Mouse (Mus musculus) midbrain, embryonic 10.5 days (tissue): ENCODE results near the gene Trmt10b. TPM values are rescaled to one million over a fixed set of nuclear protein-coding genes. Genes with fewer than 3 reads are reported as not detected.

ENCODE experiments used
- DNase-seq: peaks from one replicate; pipeline ENCODE4 v3.0.0-alpha.2; 2017; ENCODE audit warnings: low spot score
- H3K27ac ChIP-seq: fragments of 300-500 bp; sonication (generic); replicated peaks from 2 replicates; pipeline ENCODE4 v1.5.1; 2016; ENCODE audit warnings: mild to moderate bottlenecking
- H3K27me3 ChIP-seq: fragments of 300-500 bp; sonication (generic); 2 replicates; pipeline ENCODE4 v1.6.1; 2016; ENCODE audit warnings: low read depth, mild to moderate bottlenecking; ENCODE audit not compliant: poor library complexity, severe bottlenecking
- H3K36me3 ChIP-seq: fragments of 300-500 bp; sonication (generic); 2 replicates; pipeline ENCODE4 v1.6.1; 2016; ENCODE audit warnings: mild to moderate bottlenecking, moderate library complexity
- H3K4me1 ChIP-seq: fragments of 300-500 bp; sonication (generic); 2 replicates; pipeline ENCODE4 v1.6.1; 2016
- H3K4me3 ChIP-seq: fragments of 300-500 bp; sonication (generic); 2 replicates; pipeline ENCODE4 v1.5.1; 2016; ENCODE audit warnings: mild to moderate bottlenecking, moderate library complexity
- H3K9me3 ChIP-seq: fragments of 300-500 bp; sonication (generic); replicated peaks from 2 replicates; pipeline ENCODE4 v1.6.1; 2016; ENCODE audit warnings: mild to moderate bottlenecking
- WGBS: fragments of 180-500 bp; shearing (Covaris S2); methylation state at CpG from one replicate; pipeline ENCODE4 v1.1.7; 2016; 5-methylcytosine and 5-hydroxymethylcytosine counted together
- polyA plus RNA-seq: library from polyadenylated mRNA; unstranded; fragments of >200 nt; fragmentation: Nextera tagmentation; extraction: Ambion mirVana; gene quantifications from 2 replicates; pipeline ENCODE4 v1.2.1, GENCODE M21; 2016

Trmt10b gene
- polyA plus RNA-seq, 1 experiment from 2014 or later = 20.7 TPM

GRCm38 (mm10) chr4:45287906-45288305 is 9.0 kb upstream of the Trmt10b start:
- DNase-seq = no peak
- WGBS = 77% methylated on average over 5 of the region's 5 CpGs
- Histone ChIP-seq H3K4me3 (no peak overlapping the region), H3K9me3 (no peaks in the 10 kb centered on the region), H3K36me3 (no peaks in the 10 kb centered on the region), H3K4me1 (peaks cover 5% of the 10 kb centered on the region; the same call in 1 of the 2 replicates), H3K27me3 (no peaks in the 10 kb centered on the region), H3K27ac (no peak overlapping the region)

- Histone ChIP-seq H3K27ac (no peak overlapping the region), H3K27me3 (no peaks in the 10 kb centered on the region), H3K36me3 (peaks cover 86% of the 10 kb centered on the region), H3K4me1 (no peaks in the 10 kb centered on the region), H3K4me3 (no peak overlapping the region), H3K9me3 (no peaks in the 10 kb centered on the region)
- 96% methylated on average over 14 of the region's 14 CpGs for WGBS
- DNase-seq = no peak
Observed at GRCm38 (mm10) chr4:45305536-45305935, 8.6 kb downstream of the Trmt10b start.

- DNase-seq = peak; percentile 37
- WGBS = 44% methylated on average over 11 of the region's 11 CpGs
- Histone ChIP-seq H3K27me3 (no peaks in the 10 kb centered on the region), H3K9me3 (no peaks in the 10 kb centered on the region), H3K4me3 (no peak overlapping the region), H3K4me1 (no peaks in the 10 kb centered on the region), H3K27ac (no peak overlapping the region), H3K36me3 (peaks cover 82% of the 10 kb centered on the region)
Observed at GRCm38 (mm10) chr4:45308046-45308445, 11.1 kb downstream of the Trmt10b start.

GRCm38 (mm10) chr4:45308606-45309005 is 11.7 kb downstream of the Trmt10b start:
- no peak overlapping the region for H3K4me3 ChIP-seq
- 85% methylated on average over 6 of the region's 6 CpGs for WGBS
- H3K4me1 ChIP-seq = no peaks in the 10 kb centered on the region
- DNase-seq = no peak
- no peaks in the 10 kb centered on the region for H3K9me3 ChIP-seq
- no peak overlapping the region for H3K27ac ChIP-seq
- H3K27me3 ChIP-seq = no peaks in the 10 kb centered on the region
- peaks cover 78% of the 10 kb centered on the region for H3K36me3 ChIP-seq

- no peaks in the 10 kb centered on the region for H3K9me3 ChIP-seq
- no peaks in the 10 kb centered on the region for H3K4me1 ChIP-seq
- 95% methylated on average over 2 of the region's 2 CpGs for WGBS
- DNase-seq = no peak
- peaks cover 76% of the 10 kb centered on the region for H3K36me3 ChIP-seq
- no peak overlapping the region for H3K27ac ChIP-seq
- no peak overlapping the region for H3K4me3 ChIP-seq
- H3K27me3 ChIP-seq = no peaks in the 10 kb centered on the region
Observed at GRCm38 (mm10) chr4:45311056-45311455, 14.1 kb downstream of the Trmt10b start.

- Histone ChIP-seq H3K4me1 (peaks cover 19% of the 10 kb centered on the region), H3K27ac (peak overlapping the region; percentile 94), H3K4me3 (peak overlapping the region; percentile 93), H3K27me3 (peaks cover 33% of the 10 kb centered on the region), H3K36me3 (peaks cover 38% of the 10 kb centered on the region), H3K9me3 (no peaks in the 10 kb centered on the region)
- DNase-seq = peak; percentile 88
- WGBS = under 1% methylated on average over 56 of the region's 56 CpGs
Observed at GRCm38 (mm10) chr4:45320159-45320816, 23.4 kb downstream of the Trmt10b start.

GRCm38 (mm10) chr4:45331139-45331538 is 34.2 kb downstream of the Trmt10b start:
- H3K36me3 ChIP-seq = no peaks in the 10 kb centered on the region
- no peaks in the 10 kb centered on the region for H3K4me1 ChIP-seq
- H3K9me3 ChIP-seq = no peaks in the 10 kb centered on the region
- H3K27ac ChIP-seq = no peak overlapping the region
- no peak for DNase-seq
- 88% methylated on average over 7 of the region's 7 CpGs for WGBS
- H3K4me3 ChIP-seq = no peak overlapping the region
- 0 out of 2 replicates have a peak, but pooled peaks cover 7% of the 10 kb centered on the region for H3K27me3 ChIP-seq

GRCm38 (mm10) chr4:45332466-45332865 is 35.5 kb downstream of the Trmt10b start:
- Histone ChIP-seq H3K27me3 (0 out of 2 replicates have a peak, but pooled peaks cover 4% of the 10 kb centered on the region), H3K9me3 (no peaks in the 10 kb centered on the region), H3K4me1 (no peaks in the 10 kb centered on the region), H3K36me3 (no peaks in the 10 kb centered on the region), H3K4me3 (no peak overlapping the region), H3K27ac (no peak overlapping the region)
- DNase-seq = no peak
- 77% methylated on average over 3 of the region's 3 CpGs for WGBS

- Histone ChIP-seq H3K4me1 (peaks cover 25% of the 10 kb centered on the region), H3K27me3 (no peaks in the 10 kb centered on the region), H3K9me3 (no peaks in the 10 kb centered on the region), H3K4me3 (peak overlapping the region; percentile 98), H3K27ac (peak overlapping the region; percentile 93; the same call in 1 of the 2 replicates), H3K36me3 (peaks cover 12% of the 10 kb centered on the region; the same call in 1 of the 2 replicates)
- no peak for DNase-seq
- WGBS = 66% methylated on average over 9 of the region's 9 CpGs
Observed at GRCm38 (mm10) chr4:45341226-45341625, 44.3 kb downstream of the Trmt10b start.

- H3K27me3 ChIP-seq = no peaks in the 10 kb centered on the region
- peak within 1 kb of the TSS; percentile 93 for H3K27ac ChIP-seq
- H3K4me3 ChIP-seq = peak within 1 kb of the TSS; percentile 98
- WGBS = 2% methylated on average over 42 of the region's 42 CpGs
- peaks cover 25% of the 10 kb centered on the region for H3K4me1 ChIP-seq
- peak; percentile 94 for DNase-seq
- peaks cover 14% of the 10 kb centered on the region; the same call in 1 of the 2 replicates for H3K36me3 ChIP-seq
- H3K9me3 ChIP-seq = no peaks in the 10 kb centered on the region
Observed at GRCm38 (mm10) chr4:45341669-45342249, 44.8 kb downstream of the Trmt10b start, which contains the start of gene Dcaf10. Gene Dcaf10, plus strand, starts transcription at chr4:45342101.

- Histone ChIP-seq H3K4me3 (peak within 1 kb of the TSS; percentile 98), H3K9me3 (no peaks in the 10 kb centered on the region), H3K27me3 (no peaks in the 10 kb centered on the region), H3K36me3 (peaks cover 15% of the 10 kb centered on the region; the same call in 1 of the 2 replicates), H3K27ac (peak within 1 kb of the TSS; percentile 93), H3K4me1 (peaks cover 25% of the 10 kb centered on the region)
- under 1% methylated on average over 70 of the region's 76 CpGs for WGBS
- DNase-seq = no peak
Observed at GRCm38 (mm10) chr4:45342286-45343155, 45.6 kb downstream of the Trmt10b start, which contains the start of gene Exosc3. Gene Exosc3, minus strand, starts transcription at chr4:45342732.

GRCm38 (mm10) chr4:45356653-45357052 is 59.7 kb downstream of the Trmt10b start:
- Histone ChIP-seq H3K4me1 (no peaks in the 10 kb centered on the region), H3K4me3 (no peak overlapping the region), H3K27ac (no peak overlapping the region), H3K36me3 (peaks cover 40% of the 10 kb centered on the region), H3K9me3 (no peaks in the 10 kb centered on the region), H3K27me3 (no peaks in the 10 kb centered on the region)
- DNase-seq = no peak
- WGBS = 91% methylated on average over 3 of the region's 3 CpGs
